Mouse (Mus musculus) CH12.LX (cell line): ENCODE measurements around the gene Atp1b3.
"Not testable (repeated sequence)": the region's sequence is repeated elsewhere in the genome, so short reads cannot be mapped to it uniquely, and the experiment has no call there.

Source experiments
- CTCF ChIP-seq, 2 experiments: IDR thresholded peaks in 1 of 2; conservative IDR thresholded peaks in 1 of 2; 2 replicates each; pipeline ENCODE4 v1.5.1; 2011 to 2012; ENCODE audit warnings: low read depth in 2 of 2, low read length in 2 of 2, improper control_type of control experiment in 1 of 2, inconsistent platforms in 1 of 2, mild to moderate bottlenecking in 1 of 2, moderate library complexity in 1 of 2
- E2F4 ChIP-seq: IDR thresholded peaks from 2 replicates; pipeline ENCODE4 v1.6.1; 2011; ENCODE audit warnings: low read depth, low read length, improper control_type of control experiment; ENCODE audit not compliant: insufficient replicate concordance
- EP300 ChIP-seq: IDR thresholded peaks from 2 replicates; pipeline ENCODE4 v1.6.1; 2011; ENCODE audit warnings: low read length, improper control_type of control experiment
- MAX ChIP-seq: IDR thresholded peaks from 2 replicates; pipeline ENCODE4 v1.6.1; 2011; ENCODE audit warnings: low read length, improper control_type of control experiment
- POLR2A ChIP-seq: IDR thresholded peaks from 2 replicates; pipeline ENCODE4 v1.6.1; 2011; ENCODE audit warnings: low read depth, mild to moderate bottlenecking, improper control_type of control experiment, low read length
- RAD21 ChIP-seq: IDR thresholded peaks from 2 replicates; pipeline ENCODE4 v1.6.1; 2011; ENCODE audit warnings: low read depth, mild to moderate bottlenecking, low read length, improper control_type of control experiment, moderate library complexity
- UBTF ChIP-seq: IDR thresholded peaks from 2 replicates; pipeline ENCODE4 v1.6.1; 2012; ENCODE audit warnings: low read depth, mild to moderate bottlenecking, inconsistent platforms, low read length, improper control_type of control experiment, moderate library complexity
- USF1 ChIP-seq: IDR thresholded peaks from 2 replicates; pipeline ENCODE4 v1.6.1; 2014; ENCODE audit warnings: low read depth, mild to moderate bottlenecking, inconsistent platforms, low read length, improper control_type of control experiment
- ZC3H11A ChIP-seq: IDR thresholded peaks from 2 replicates; pipeline ENCODE4 v1.6.1; 2012; ENCODE audit warnings: low read depth, mild to moderate bottlenecking, inconsistent platforms, low read length, improper control_type of control experiment
- ZNF384 ChIP-seq: IDR thresholded peaks from 2 replicates; pipeline ENCODE4 v1.6.1; 2012; ENCODE audit warnings: low read depth, low read length, improper control_type of control experiment, inconsistent platforms

GRCm38 (mm10) chr9:96351771-96352170 lies 12.5 kb downstream of the Atp1b3 start:
- TF ChIP-seq UBTF; EP300; CTCF (conservative IDR thresholded peaks at IDR 0.05 in 1 of 2, IDR thresholded peaks at IDR 0.05 in 1 of 2; ENCODE audit: low read depth in 2 of 2, low read length in 2 of 2); POLR2A; MAX; ZNF384; USF1; E2F4; RAD21; ZC3H11A: not testable (repeated sequence)
